Mouse (Mus musculus): ENCODE results near the gene Nsun4. TPM values are rescaled to one million over a fixed set of nuclear protein-coding genes. Genes with fewer than 3 reads are reported as not detected.

Gene Nsun4
- total and polyA plus RNA-seq, 2 experiments from 2014 or later: 8.7 to 8.9 TPM

GRCm38 (mm10) chr4:116074145-116074675 lies 20.5 kb upstream of the Nsun4 start:
- Histone ChIP-seq H3K9ac (replicated peaks; ENCODE audit: low read length, poor library complexity, severe bottlenecking) (peak overlapping the region; percentile 97), H3K9me3 (ENCODE audit: low read length) (no peaks in the 10 kb centered on the region), H3K36me3 (ENCODE audit: insufficient read depth, low read length) (peaks cover 5% of the 10 kb centered on the region; the same call in 1 of the 2 replicates), H3K27me3 (ENCODE audit: insufficient read depth, low read length) (no peaks in the 10 kb centered on the region), H3K4me1 (ENCODE audit: insufficient read depth, low read length) (peaks cover 22% of the 10 kb centered on the region), H3K4me3 (ENCODE audit: low read depth, low read length) (peak overlapping the region; percentile 99), H3K27ac (ENCODE audit: low read depth, low read length) (no peak overlapping the region), H3K4me2 (ENCODE audit: low read depth, low read length, poor library complexity, severe bottlenecking) (peak overlapping the region; percentile 62)
- ATAC-seq (ENCODE audit: low FRiP score) (no peak), DNase-seq (ENCODE audit: low spot score) (peak; percentile 44)
- 2% methylated on average over 8 of the region's 8 CpGs for WGBS
- TF ChIP-seq CTCF (IDR thresholded peaks at IDR 0.05): peak; percentile 65

GRCm38 (mm10) chr4:116073146-116073545 lies 19.5 kb upstream of the Nsun4 start:
- Histone ChIP-seq H3K4me3 (ENCODE audit: low read depth, low read length) (0 out of 2 replicates have a peak overlapping the region, but pooled peaks have one; percentile 99), H3K9me3 (ENCODE audit: low read length) (no peaks in the 10 kb centered on the region), H3K27ac (ENCODE audit: low read depth, low read length) (no peak overlapping the region), H3K9ac (replicated peaks; ENCODE audit: low read length, poor library complexity, severe bottlenecking) (no peak overlapping the region), H3K4me1 (ENCODE audit: insufficient read depth, low read length) (peaks cover 22% of the 10 kb centered on the region), H3K4me2 (ENCODE audit: low read depth, low read length, poor library complexity, severe bottlenecking) (0 out of 2 replicates have a peak overlapping the region, but pooled peaks have one; percentile 62), H3K27me3 (ENCODE audit: insufficient read depth, low read length) (no peaks in the 10 kb centered on the region), H3K36me3 (ENCODE audit: insufficient read depth, low read length) (peaks cover 5% of the 10 kb centered on the region; the same call in 1 of the 2 replicates)
- peak; percentile 43 for DNase-seq (ENCODE audit: low spot score)
- no peak for ATAC-seq (ENCODE audit: low FRiP score)
- 48% methylated on average over 4 of the region's 4 CpGs for WGBS
- TF ChIP-seq CTCF (IDR thresholded peaks at IDR 0.05): peak; percentile 64

DNA sequence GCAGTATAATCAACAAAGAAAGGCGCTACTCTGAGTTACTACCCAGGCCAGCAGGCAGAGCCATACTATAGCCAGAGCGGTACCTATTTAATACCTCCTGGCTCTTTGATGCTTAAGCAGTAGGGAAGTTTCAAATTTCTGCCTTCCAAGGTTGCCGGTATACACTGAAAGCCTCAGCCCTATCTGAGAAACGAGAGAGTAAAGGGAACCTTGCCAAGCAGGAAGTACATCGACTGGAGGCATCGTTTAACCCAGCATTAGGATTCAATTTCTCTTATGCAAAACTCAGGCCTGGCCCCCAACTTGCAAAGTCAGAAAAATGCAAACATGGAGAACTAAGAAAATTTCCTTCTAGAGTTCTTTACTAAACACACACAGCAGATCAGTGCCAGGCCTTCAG lies 16.4 kb upstream of the Nsun4 start:
- Histone ChIP-seq H3K4me2 (ENCODE audit: low read depth, low read length, poor library complexity, severe bottlenecking) (no peak overlapping the region), H3K36me3 (ENCODE audit: insufficient read depth, low read length) (peaks cover 9% of the 10 kb centered on the region; the same call in 1 of the 2 replicates), H3K4me1 (ENCODE audit: insufficient read depth, low read length) (peaks cover 14% of the 10 kb centered on the region), H3K4me3 (ENCODE audit: low read depth, low read length) (no peak overlapping the region), H3K27me3 (ENCODE audit: insufficient read depth, low read length) (no peaks in the 10 kb centered on the region), H3K27ac (ENCODE audit: low read depth, low read length) (no peak overlapping the region), H3K9ac (replicated peaks; ENCODE audit: low read length, poor library complexity, severe bottlenecking) (no peak overlapping the region), H3K9me3 (ENCODE audit: low read length) (no peaks in the 10 kb centered on the region)
- TF ChIP-seq CTCF (IDR thresholded peaks at IDR 0.05): no peak
- no peak for ATAC-seq (ENCODE audit: low FRiP score)
- no peak for DNase-seq (ENCODE audit: low spot score)
- WGBS: 91% methylated on average over 6 of the region's 6 CpGs

GRCm38 (mm10) chr4:116063855-116064254 lies 10.2 kb upstream of the Nsun4 start:
- Histone ChIP-seq H3K27me3 (ENCODE audit: insufficient read depth, low read length) (no peaks in the 10 kb centered on the region), H3K4me1 (ENCODE audit: insufficient read depth, low read length) (no peaks in the 10 kb centered on the region), H3K9ac (replicated peaks; ENCODE audit: low read length, poor library complexity, severe bottlenecking) (no peak overlapping the region), H3K9me3 (ENCODE audit: low read length) (no peaks in the 10 kb centered on the region), H3K36me3 (ENCODE audit: insufficient read depth, low read length) (peaks cover 5% of the 10 kb centered on the region; the same call in 1 of the 2 replicates), H3K4me3 (ENCODE audit: low read depth, low read length) (no peak overlapping the region), H3K4me2 (ENCODE audit: low read depth, low read length, poor library complexity, severe bottlenecking) (no peak overlapping the region), H3K27ac (ENCODE audit: low read depth, low read length) (no peak overlapping the region)
- TF ChIP-seq CTCF (IDR thresholded peaks at IDR 0.05): no peak
- no peak for DNase-seq (ENCODE audit: low spot score)
- 29% methylated on average over 1 of the region's 1 CpGs for WGBS
- ATAC-seq (ENCODE audit: low FRiP score): no peak

- 85% methylated on average over 5 of the region's 5 CpGs for WGBS
- no peak overlapping the region for H3K4me2 ChIP-seq (ENCODE audit: low read depth, low read length, poor library complexity, severe bottlenecking)
- no peak overlapping the region for H3K27ac ChIP-seq (ENCODE audit: low read depth, low read length)
- DNase-seq (ENCODE audit: low spot score) (no peak), ATAC-seq (ENCODE audit: low FRiP score) (no peak)
- H3K4me3 ChIP-seq (ENCODE audit: low read depth, low read length): no peak overlapping the region
- no peaks in the 10 kb centered on the region for H3K9me3 ChIP-seq (ENCODE audit: low read length)
- H3K36me3 ChIP-seq (ENCODE audit: insufficient read depth, low read length): no peaks in the 10 kb centered on the region
- H3K9ac ChIP-seq (replicated peaks; ENCODE audit: low read length, poor library complexity, severe bottlenecking): no peak overlapping the region
- H3K27me3 ChIP-seq (ENCODE audit: insufficient read depth, low read length): no peaks in the 10 kb centered on the region
- no peak for TF ChIP-seq CTCF (IDR thresholded peaks at IDR 0.05)
- H3K4me1 ChIP-seq (ENCODE audit: insufficient read depth, low read length): 0 out of 2 replicates have a peak, but pooled peaks cover 2% of the 10 kb centered on the region
Measured at GRCm38 (mm10) chr4:116059012-116059726, 5.5 kb upstream of the Nsun4 start.

DNA sequence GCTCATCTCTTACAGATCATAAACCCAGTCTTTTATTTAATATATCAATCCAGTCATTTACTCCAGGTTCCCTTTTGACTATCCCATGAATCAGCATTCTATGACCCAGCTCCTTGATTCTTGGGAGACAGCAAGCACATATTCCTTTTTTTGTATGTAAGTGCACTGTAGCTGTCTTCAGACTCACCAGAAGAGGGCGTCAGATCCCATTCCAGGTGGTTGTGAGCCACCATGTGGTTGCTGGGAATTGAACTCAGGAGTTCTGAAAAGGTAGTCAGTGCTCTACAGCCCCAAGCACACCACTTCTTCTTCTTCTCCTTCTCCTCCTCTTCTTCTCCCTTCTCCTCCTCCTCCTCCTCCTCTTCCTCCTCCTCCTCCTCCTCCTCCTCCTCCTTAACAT lies 3.9 kb upstream of the Nsun4 start:
- Histone ChIP-seq H3K27me3 (ENCODE audit: insufficient read depth, low read length) (no peaks in the 10 kb centered on the region), H3K27ac (ENCODE audit: low read depth, low read length) (no peak overlapping the region), H3K4me1 (ENCODE audit: insufficient read depth, low read length) (0 out of 2 replicates have a peak, but pooled peaks cover 2% of the 10 kb centered on the region), H3K4me3 (ENCODE audit: low read depth, low read length) (no peak overlapping the region), H3K9me3 (ENCODE audit: low read length) (no peaks in the 10 kb centered on the region), H3K4me2 (ENCODE audit: low read depth, low read length, poor library complexity, severe bottlenecking) (no peak overlapping the region), H3K36me3 (ENCODE audit: insufficient read depth, low read length) (no peaks in the 10 kb centered on the region), H3K9ac (replicated peaks; ENCODE audit: low read length, poor library complexity, severe bottlenecking) (no peak overlapping the region)
- WGBS: 0% methylated on average over 1 of the region's 1 CpGs
- no peak for TF ChIP-seq CTCF (IDR thresholded peaks at IDR 0.05)
- ATAC-seq (ENCODE audit: low FRiP score) (no peak), DNase-seq (ENCODE audit: low spot score) (no peak)

Measured in midbrain, postnatal 0 days (tissue).